Mouse (Mus musculus): ENCODE results near the gene Cacna1s. TPM values are rescaled to one million over a fixed set of nuclear protein-coding genes. Genes with fewer than 3 reads are reported as not detected.

The Cacna1s gene
- polyA plus RNA-seq, 1 experiment from 2014 or later: not detected

DNA sequence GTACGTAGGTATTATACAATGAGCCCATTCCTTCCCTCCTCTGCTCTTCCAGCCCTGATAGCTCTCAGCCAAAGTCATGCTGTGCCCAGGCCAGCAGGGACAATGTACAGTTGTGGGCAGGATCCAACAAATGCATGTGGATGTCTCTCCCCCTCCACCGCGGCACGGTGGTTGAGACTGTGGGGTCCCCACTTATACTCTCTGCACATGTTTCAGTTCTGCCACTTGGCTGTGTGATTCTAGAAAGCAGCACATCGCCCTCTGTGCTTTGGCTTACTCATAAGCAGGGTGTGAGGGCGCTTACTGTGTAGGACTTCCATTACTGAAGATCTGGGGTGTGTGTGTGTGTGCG, 9.2 kb downstream of the Cacna1s start:
- no peaks in the 10 kb centered on the region for H3K9me3 ChIP-seq (ENCODE audit: control insufficient read depth, low read length)
- no peak for ATAC-seq (ENCODE audit: low FRiP score, low TSS enrichment)
- H3K4me2 ChIP-seq (replicated peaks; ENCODE audit: low read depth, low read length): no peak overlapping the region
- H3K36me3 ChIP-seq (ENCODE audit: control insufficient read depth, insufficient read depth, low read length): no peaks in the 10 kb centered on the region
- H3K4me3 ChIP-seq (ENCODE audit: low read length): no peak overlapping the region
- H3K9ac ChIP-seq (ENCODE audit: low read depth, low read length): no peak overlapping the region
- no peak overlapping the region for H3K27ac ChIP-seq (ENCODE audit: low read depth, low read length)
- no peaks in the 10 kb centered on the region for H3K27me3 ChIP-seq (ENCODE audit: control insufficient read depth, insufficient read depth, low read length)
- WGBS: 87% methylated on average over 7 of the region's 7 CpGs
- no peaks in the 10 kb centered on the region for H3K4me1 ChIP-seq (ENCODE audit: control insufficient read depth, insufficient read depth, low read length)

DNA sequence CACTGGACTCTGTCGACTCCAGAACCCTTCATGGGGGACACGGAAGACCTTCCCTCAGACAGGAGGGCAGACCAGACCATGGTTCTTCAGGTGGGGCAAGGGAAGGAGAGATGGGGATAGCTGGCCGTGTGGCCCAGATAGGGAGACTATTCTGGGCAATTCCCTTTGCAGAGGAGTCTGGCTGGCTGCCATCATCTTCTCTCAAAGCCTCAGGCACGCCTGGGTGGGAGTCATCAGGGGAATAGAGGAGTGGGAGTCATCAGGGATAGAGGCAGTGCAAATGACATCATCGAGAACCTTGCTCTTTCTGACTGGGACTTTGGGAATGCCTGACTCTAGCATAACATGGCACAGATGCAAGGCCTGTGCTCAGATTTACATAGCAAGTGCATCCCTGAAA, 11.4 kb downstream of the Cacna1s start:
- Histone ChIP-seq H3K4me3 (ENCODE audit: low read length) (no peak overlapping the region), H3K36me3 (ENCODE audit: control insufficient read depth, insufficient read depth, low read length) (no peaks in the 10 kb centered on the region), H3K4me1 (ENCODE audit: control insufficient read depth, insufficient read depth, low read length) (no peaks in the 10 kb centered on the region), H3K27ac (ENCODE audit: low read depth, low read length) (no peak overlapping the region), H3K9me3 (ENCODE audit: control insufficient read depth, low read length) (no peaks in the 10 kb centered on the region), H3K27me3 (ENCODE audit: control insufficient read depth, insufficient read depth, low read length) (no peaks in the 10 kb centered on the region), H3K4me2 (replicated peaks; ENCODE audit: low read depth, low read length) (no peak overlapping the region), H3K9ac (ENCODE audit: low read depth, low read length) (no peak overlapping the region)
- no peak for ATAC-seq (ENCODE audit: low FRiP score, low TSS enrichment)
- 66% methylated on average over 5 of the region's 5 CpGs for WGBS

DNA sequence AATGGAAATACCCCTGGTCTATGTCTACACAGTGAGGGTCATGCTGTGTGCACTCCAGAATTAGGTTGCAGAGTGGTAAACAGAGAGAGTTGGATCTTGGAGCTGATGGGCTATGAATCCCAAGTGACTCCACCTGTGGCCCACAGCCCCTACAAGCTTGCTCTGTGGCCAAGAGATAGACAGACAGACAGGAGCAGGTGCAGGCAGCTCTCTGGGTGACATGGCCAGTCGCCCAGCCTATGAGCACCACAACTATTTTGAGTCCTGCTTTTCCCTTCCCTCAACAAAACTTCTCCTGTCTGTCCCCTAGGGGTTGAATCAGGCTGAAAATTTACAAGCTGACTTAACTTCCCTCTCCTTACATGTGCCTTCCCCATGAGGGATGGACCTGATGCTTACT, 14.1 kb downstream of the Cacna1s start:
- no peak for ATAC-seq (ENCODE audit: low FRiP score, low TSS enrichment)
- no peaks in the 10 kb centered on the region for H3K9me3 ChIP-seq (ENCODE audit: control insufficient read depth, low read length)
- H3K4me1 ChIP-seq (ENCODE audit: control insufficient read depth, insufficient read depth, low read length): no peaks in the 10 kb centered on the region
- no peak overlapping the region for H3K27ac ChIP-seq (ENCODE audit: low read depth, low read length)
- no peak overlapping the region for H3K4me2 ChIP-seq (replicated peaks; ENCODE audit: low read depth, low read length)
- no peak overlapping the region for H3K4me3 ChIP-seq (ENCODE audit: low read length)
- no peaks in the 10 kb centered on the region for H3K27me3 ChIP-seq (ENCODE audit: control insufficient read depth, insufficient read depth, low read length)
- no peaks in the 10 kb centered on the region for H3K36me3 ChIP-seq (ENCODE audit: control insufficient read depth, insufficient read depth, low read length)
- 67% methylated on average over 1 of the region's 1 CpGs for WGBS
- no peak overlapping the region for H3K9ac ChIP-seq (ENCODE audit: low read depth, low read length)

DNA sequence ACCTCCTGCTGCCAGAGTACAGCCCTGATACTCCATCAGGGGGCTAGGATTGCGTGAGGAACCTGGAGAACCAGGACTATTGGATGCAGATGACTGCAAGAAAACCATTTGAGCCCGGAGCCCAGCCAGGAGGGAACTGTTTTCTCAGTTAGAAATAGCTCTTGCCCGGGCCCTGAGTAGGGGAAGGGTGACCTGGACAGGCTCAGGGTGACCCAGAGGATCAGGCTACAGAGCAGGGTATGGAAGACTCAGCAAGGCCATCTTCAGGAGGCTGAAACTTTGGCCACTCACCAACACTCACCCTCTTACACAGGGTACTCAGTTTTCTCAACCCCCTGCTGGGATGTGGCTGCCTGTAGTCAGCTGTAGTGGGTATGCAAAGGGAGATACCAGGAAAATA, 15.0 kb downstream of the Cacna1s start:
- ATAC-seq (ENCODE audit: low FRiP score, low TSS enrichment): no peak
- 53% methylated on average over 3 of the region's 3 CpGs for WGBS

DNA sequence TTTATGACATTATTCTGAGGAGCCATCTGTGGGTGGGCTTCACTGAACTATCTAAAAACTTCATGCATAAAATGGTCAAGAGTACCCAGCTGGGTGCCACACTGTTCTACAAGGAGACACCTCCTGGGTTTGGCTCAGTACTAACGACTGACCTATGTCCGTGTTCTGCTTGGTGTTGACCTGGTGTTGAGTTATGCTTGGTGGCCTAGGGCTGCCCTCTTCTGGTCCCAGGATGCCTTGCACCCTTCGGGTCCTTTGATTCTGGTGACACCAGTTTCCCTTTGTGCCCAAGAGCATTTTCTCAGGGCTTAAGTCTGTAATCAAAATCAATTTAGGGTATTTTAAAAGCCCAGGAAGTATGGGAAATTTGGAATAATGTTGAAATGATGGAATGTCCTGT, 23.5 kb downstream of the Cacna1s start:
- H3K9ac ChIP-seq (ENCODE audit: low read depth, low read length): no peak overlapping the region
- whole genome bisulfite sequencing: 5% methylated on average over 3 of the region's 3 CpGs
- H3K27ac ChIP-seq (ENCODE audit: low read depth, low read length): no peak overlapping the region
- H3K4me1 ChIP-seq (ENCODE audit: control insufficient read depth, insufficient read depth, low read length): no peaks in the 10 kb centered on the region
- no peaks in the 10 kb centered on the region for H3K9me3 ChIP-seq (ENCODE audit: control insufficient read depth, low read length)
- no peak overlapping the region for H3K4me3 ChIP-seq (ENCODE audit: low read length)
- H3K4me2 ChIP-seq (replicated peaks; ENCODE audit: low read depth, low read length): no peak overlapping the region
- no peaks in the 10 kb centered on the region for H3K36me3 ChIP-seq (ENCODE audit: control insufficient read depth, insufficient read depth, low read length)
- ATAC-seq (ENCODE audit: low FRiP score, low TSS enrichment): no peak
- H3K27me3 ChIP-seq (ENCODE audit: control insufficient read depth, insufficient read depth, low read length): no peaks in the 10 kb centered on the region

More for the DNA sequence above, 15.0 kb downstream of the Cacna1s start:
- Histone ChIP-seq H3K4me3 (ENCODE audit: low read length) (no peak overlapping the region), H3K27ac (ENCODE audit: low read depth, low read length) (no peak overlapping the region), H3K27me3 (ENCODE audit: control insufficient read depth, insufficient read depth, low read length) (no peaks in the 10 kb centered on the region), H3K4me1 (ENCODE audit: control insufficient read depth, insufficient read depth, low read length) (no peaks in the 10 kb centered on the region), H3K4me2 (replicated peaks; ENCODE audit: low read depth, low read length) (no peak overlapping the region), H3K36me3 (ENCODE audit: control insufficient read depth, insufficient read depth, low read length) (no peaks in the 10 kb centered on the region), H3K9me3 (ENCODE audit: control insufficient read depth, low read length) (no peaks in the 10 kb centered on the region), H3K9ac (ENCODE audit: low read depth, low read length) (no peak overlapping the region)

DNA sequence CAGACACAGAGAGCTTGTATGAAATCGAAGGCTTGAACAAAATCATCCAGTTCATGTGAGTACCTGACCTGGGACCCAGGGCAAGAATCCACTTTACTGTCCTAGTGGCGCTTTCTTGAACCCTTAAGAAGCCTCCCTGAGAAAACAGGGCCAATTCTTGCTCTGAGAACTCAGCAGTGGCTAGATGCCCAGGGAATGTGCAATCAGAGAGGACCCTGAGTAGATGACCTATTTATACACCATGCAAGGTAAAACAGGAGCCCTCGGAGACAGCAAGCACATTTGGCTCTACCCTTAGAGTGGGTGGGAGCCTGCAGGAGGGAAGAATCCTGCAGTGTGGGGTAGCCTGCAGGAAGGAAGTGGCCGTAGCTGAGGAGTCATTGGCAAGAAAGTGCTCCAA, 25.1 kb downstream of the Cacna1s start:
- Histone ChIP-seq H3K9ac (ENCODE audit: low read depth, low read length) (no peak overlapping the region), H3K9me3 (ENCODE audit: control insufficient read depth, low read length) (peaks cover 3% of the 10 kb centered on the region; the same call in 1 of the 2 replicates), H3K4me1 (ENCODE audit: control insufficient read depth, insufficient read depth, low read length) (no peaks in the 10 kb centered on the region), H3K4me2 (replicated peaks; ENCODE audit: low read depth, low read length) (no peak overlapping the region), H3K4me3 (ENCODE audit: low read length) (no peak overlapping the region), H3K27ac (ENCODE audit: low read depth, low read length) (no peak overlapping the region), H3K36me3 (ENCODE audit: control insufficient read depth, insufficient read depth, low read length) (no peaks in the 10 kb centered on the region), H3K27me3 (ENCODE audit: control insufficient read depth, insufficient read depth, low read length) (no peaks in the 10 kb centered on the region)
- ATAC-seq (ENCODE audit: low FRiP score, low TSS enrichment): no peak
- 58% methylated on average over 4 of the region's 4 CpGs for WGBS

DNA sequence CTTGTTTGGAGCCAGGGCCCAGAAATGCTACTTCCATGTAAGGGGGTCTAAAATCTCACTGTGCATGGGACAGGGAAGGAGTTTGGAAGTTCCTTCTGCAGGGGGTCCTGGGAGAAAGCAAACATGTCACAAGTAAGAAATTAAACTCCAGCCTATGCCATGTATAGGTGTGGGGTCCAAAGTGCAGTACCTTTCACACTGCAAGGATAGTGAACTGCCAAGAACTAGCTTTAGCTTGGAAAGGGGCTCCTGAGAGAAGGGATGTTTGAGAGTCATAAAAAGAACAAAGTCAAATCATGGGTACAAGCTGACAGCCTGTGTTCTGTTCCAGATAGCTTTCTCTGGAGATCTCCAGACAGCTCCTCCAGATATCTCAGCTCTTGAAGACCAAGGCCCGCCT, 28.6 kb downstream of the Cacna1s start:
- Histone ChIP-seq H3K27me3 (ENCODE audit: control insufficient read depth, insufficient read depth, low read length) (no peaks in the 10 kb centered on the region), H3K36me3 (ENCODE audit: control insufficient read depth, insufficient read depth, low read length) (no peaks in the 10 kb centered on the region), H3K27ac (ENCODE audit: low read depth, low read length) (no peak overlapping the region), H3K9me3 (ENCODE audit: control insufficient read depth, low read length) (peaks cover 3% of the 10 kb centered on the region; the same call in 1 of the 2 replicates), H3K4me2 (replicated peaks; ENCODE audit: low read depth, low read length) (no peak overlapping the region), H3K9ac (ENCODE audit: low read depth, low read length) (no peak overlapping the region), H3K4me1 (ENCODE audit: control insufficient read depth, insufficient read depth, low read length) (no peaks in the 10 kb centered on the region), H3K4me3 (ENCODE audit: low read length) (no peak overlapping the region)
- WGBS: 92% methylated on average over 1 of the region's 1 CpGs
- no peak for ATAC-seq (ENCODE audit: low FRiP score, low TSS enrichment)

DNA sequence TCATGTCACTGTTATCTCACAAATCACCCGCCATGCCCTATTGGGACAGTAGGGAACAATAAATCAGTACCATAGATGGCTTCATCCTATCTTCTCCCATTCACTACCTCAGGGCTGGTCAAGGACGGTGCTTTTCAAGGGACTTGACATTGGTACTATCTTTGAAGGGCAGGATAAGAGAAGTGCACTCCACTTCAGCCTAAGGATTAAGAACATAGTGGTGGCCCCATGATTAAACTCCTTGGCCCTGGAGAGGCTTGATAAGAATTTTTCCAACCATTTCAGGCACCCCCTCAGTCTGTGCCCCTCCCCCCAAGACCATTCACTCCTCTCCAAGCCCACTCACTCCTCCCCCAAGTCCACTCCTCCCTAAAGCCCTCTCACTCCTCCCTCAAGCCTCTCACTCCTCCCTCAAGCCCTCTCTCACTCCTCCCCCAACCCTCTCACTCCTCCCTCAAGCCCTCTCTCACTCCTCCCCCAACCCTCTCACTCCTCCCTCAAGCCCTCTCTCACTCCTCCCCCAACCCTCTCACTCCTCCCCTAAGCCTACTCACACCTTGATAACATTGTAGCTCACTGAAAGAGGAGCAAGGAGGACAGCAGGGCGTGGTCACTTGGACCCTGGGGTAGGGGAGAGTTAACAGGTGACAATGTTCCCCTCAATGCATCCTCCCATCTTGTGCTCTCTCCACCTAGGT, 33.6 kb downstream of the Cacna1s start:
- H3K4me2 ChIP-seq (replicated peaks; ENCODE audit: low read depth, low read length): no peak overlapping the region
- H3K27me3 ChIP-seq (ENCODE audit: control insufficient read depth, insufficient read depth, low read length): no peaks in the 10 kb centered on the region
- no peaks in the 10 kb centered on the region for H3K4me1 ChIP-seq (ENCODE audit: control insufficient read depth, insufficient read depth, low read length)
- H3K9ac ChIP-seq (ENCODE audit: low read depth, low read length): no peak overlapping the region
- no peak for ATAC-seq (ENCODE audit: low FRiP score, low TSS enrichment)
- H3K4me3 ChIP-seq (ENCODE audit: low read length): no peak overlapping the region
- peaks cover 3% of the 10 kb centered on the region; the same call in 1 of the 2 replicates for H3K9me3 ChIP-seq (ENCODE audit: control insufficient read depth, low read length)
- no peaks in the 10 kb centered on the region for H3K36me3 ChIP-seq (ENCODE audit: control insufficient read depth, insufficient read depth, low read length)
- WGBS: 89% methylated on average over 3 of the region's 3 CpGs
- H3K27ac ChIP-seq (ENCODE audit: low read depth, low read length): no peak overlapping the region

DNA sequence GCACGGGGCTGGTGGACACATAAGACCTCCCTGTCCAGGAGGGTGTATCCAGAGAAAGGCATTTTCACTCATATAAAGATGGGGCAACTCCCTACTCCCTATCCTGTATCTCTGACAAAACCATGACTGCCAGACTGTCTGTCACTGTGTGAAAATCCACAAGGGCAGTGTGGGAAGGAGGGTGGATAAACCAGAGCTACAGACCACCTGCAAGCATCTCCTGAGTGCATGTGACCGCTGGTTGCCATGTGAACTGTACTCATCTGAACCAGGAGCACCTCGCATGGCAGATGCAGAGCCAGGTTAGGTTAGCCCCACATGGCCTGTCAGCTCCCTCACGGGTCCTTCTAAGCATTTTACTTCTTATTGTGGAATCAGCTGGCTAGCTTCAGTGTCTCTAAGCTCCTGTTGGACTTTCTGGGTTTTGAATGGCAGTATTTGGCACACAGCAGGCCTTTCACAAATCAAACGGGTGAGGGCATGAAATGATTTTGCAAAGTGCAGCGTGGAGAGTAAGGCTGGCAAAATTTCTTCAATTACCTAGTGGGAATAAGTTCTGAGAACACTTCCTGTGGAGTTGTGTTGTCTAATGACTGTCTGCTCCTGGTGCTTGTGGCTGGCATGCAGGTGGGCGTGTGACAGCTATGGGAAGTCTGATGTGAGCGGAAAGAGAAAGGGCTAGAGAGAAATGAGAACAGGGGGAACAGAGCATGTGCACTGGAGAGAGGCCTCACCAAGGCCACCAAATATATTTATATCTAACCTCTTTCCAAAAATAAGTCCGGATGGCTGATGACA, 37.0 kb downstream of the Cacna1s start:
- no peak overlapping the region for H3K4me3 ChIP-seq (ENCODE audit: low read length)
- ATAC-seq (ENCODE audit: low FRiP score, low TSS enrichment): no peak
- no peaks in the 10 kb centered on the region for H3K9me3 ChIP-seq (ENCODE audit: control insufficient read depth, low read length)
- 82% methylated on average over 9 of the region's 9 CpGs for WGBS
- no peak overlapping the region for H3K27ac ChIP-seq (ENCODE audit: low read depth, low read length)
- H3K4me1 ChIP-seq (ENCODE audit: control insufficient read depth, insufficient read depth, low read length): no peaks in the 10 kb centered on the region
- no peak overlapping the region for H3K4me2 ChIP-seq (replicated peaks; ENCODE audit: low read depth, low read length)
- H3K9ac ChIP-seq (ENCODE audit: low read depth, low read length): no peak overlapping the region
- no peaks in the 10 kb centered on the region for H3K36me3 ChIP-seq (ENCODE audit: control insufficient read depth, insufficient read depth, low read length)
- no peaks in the 10 kb centered on the region for H3K27me3 ChIP-seq (ENCODE audit: control insufficient read depth, insufficient read depth, low read length)
